Mouse (Mus musculus): ENCODE measurements around the gene Gm10912. TPM values are rescaled to one million over a fixed set of nuclear protein-coding genes. Genes with fewer than 3 reads are reported as not detected.
"Not testable (repeated sequence)": the region's sequence is repeated elsewhere in the genome, so short reads cannot be mapped to it uniquely, and the experiment has no call there.

Gm10912 gene
- under 1 TPM; 0.17 to 0.49 TPM for total RNA-seq (2021)
- polyA plus RNA-seq (2012; rRNA removed) = 0.13 and 0.24 TPM in 2 replicates
- long read RNA-seq = 0 reads

DNA sequence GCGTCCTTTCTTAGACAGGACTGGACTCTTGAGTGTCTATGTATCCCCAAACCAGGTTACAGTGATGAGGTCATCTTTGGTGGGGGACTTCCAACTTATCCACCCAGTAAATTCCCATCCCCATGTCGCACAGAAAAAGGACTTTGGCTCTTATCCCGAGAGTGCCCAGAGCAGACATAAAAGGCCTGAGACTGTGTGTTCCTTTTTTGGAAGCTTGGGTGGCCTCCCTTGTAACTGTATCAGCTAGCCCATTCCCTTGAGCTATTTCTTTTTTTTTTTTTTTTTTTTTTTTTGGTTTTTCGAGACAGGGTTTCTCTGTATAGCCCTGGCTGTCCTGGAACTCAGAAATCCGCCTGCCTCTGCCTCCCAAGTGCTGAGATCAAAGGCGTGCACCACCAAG is at the start of gene Gm10912:
Gene Gm10912, plus strand, starts transcription at position 301 of the 400 bp plus-strand sequence.
- not testable (repeated sequence) for DNase-seq

DNA sequence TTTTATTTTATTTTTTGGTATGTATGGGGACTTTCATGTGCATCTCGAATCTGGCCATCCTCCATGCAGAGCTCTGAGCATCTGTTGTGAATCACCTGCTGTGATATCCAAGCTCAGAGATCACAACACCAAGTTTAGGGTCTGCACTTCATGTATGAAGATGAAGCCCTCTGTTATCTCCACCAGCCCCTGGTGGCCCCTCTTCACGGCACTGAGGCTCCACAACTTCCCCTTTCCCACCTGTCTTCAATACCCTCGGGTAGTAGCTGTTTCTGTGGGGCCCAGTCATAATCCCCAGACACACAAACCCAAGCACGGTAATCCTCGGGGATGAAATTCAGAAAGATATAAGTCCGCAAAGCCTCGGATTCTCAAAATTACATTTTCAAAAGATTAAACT is 42.5 kb upstream of the Gm10912 start:
- DNase-seq = no peak

GRCm38 (mm10) chr2:104024656-104025055 is 41.0 kb upstream of the Gm10912 start:
- DNase-seq = no peak

DNA sequence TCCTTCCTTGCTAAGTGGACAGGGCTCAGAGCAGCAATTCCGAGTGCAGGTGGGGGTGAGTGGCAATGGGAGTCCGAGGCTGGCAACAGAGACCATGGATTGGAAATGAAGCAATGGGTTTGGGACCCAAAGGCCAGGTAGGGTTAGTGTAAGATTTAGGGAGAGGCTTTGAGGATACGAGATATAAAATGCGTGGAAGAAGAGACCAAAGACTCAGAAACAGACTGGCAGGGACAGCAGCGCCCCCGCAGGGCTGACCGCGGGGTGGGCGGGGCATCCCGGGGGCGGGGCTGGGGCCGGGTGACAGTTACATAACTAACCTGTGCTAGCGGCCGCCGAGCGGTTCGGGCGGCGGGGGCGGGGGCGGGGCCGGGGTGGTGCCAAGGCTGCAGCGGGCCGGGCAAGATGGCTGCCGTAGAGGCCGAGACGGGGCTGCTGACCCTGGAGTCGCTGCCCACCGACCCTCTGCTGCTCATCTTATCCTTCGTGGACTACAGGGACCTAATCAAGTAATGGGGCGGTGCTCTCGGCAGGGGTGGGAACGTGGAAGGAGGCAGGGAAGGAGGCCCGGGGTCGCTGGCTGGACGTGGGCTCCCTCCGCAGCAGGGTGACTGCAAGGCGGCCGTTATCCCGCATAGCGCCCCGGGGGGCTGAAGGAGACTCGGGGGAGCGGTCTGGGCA is 38.0 kb upstream of the Gm10912 start, which contains the start of gene Fbxo3:
Gene Fbxo3, plus strand, starts transcription at position 264 of the 681 bp plus-strand sequence.
- DNase-seq = peak; percentile 96

DNA sequence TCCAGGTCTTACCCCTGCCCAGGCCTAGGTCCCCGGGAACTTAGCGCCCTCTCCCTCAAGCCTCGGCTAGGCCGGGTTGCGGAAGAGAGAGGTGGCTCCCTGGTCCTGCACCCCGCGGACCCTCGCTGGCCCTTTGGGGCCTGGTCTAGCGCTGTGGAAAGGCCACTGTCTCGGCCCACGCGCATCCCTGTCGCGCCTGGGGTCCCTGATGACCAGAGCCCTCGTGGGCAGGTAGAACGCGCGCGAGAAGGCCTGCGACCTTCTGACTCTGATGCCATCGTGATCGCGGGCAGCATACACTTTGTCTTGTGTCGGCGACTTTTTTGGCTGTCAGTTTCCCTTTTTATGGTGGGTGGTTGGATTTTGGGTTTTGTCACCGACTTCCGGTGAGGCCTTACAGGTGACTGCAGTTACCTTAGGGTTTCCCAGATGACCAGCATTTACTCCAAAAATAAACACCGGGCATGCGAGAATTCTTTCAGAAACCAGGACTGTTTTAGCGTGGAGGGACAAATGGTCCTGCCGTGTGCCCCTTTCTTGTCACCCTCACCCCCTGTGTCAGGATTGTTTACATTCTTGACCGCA is 37.4 kb upstream of the Gm10912 start, which contains the start of gene 4931422A03Rik:
Gene 4931422A03Rik, minus strand, starts transcription at position 223 of the 585 bp plus-strand sequence.
- no peak for DNase-seq

DNA sequence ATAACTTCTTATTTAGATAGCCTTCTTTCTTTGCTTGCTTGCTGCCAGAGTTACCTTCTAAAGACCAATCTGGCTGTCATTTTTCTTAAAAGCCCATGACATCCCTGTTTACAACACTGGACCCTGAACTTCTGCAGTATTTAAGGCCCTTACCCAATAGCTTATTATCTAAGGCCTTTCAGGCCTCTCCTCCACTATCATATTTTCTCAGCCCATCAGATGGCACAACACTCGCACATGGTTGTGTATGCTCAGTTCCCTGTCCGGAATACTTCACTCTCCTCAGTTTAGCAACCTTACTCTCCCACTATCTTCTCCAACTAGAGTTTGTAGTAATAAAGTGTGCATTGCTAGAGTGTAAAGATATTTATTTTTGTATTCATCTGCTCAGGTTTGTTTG is 36.6 kb upstream of the Gm10912 start:
- no peak for DNase-seq

DNA sequence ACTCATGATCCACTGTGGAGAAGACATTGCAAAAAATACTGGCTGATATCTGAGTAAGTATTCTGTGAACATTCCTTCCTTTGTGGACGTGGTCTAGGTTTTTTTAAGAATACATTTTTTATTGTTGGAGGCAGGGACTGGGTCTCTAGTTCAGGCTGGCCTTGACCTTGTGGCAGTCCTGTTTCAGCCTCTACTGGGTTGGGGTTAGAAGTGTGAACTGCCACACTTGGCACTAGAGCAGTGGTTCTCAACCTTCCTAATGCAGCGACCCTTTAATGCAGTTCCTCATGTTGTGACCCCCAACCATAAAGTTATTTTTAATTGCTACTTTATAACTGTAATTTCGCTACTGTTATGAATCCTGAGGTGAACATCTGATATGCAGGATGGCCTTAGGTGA is 35.2 kb upstream of the Gm10912 start:
- DNase-seq = no peak

DNA sequence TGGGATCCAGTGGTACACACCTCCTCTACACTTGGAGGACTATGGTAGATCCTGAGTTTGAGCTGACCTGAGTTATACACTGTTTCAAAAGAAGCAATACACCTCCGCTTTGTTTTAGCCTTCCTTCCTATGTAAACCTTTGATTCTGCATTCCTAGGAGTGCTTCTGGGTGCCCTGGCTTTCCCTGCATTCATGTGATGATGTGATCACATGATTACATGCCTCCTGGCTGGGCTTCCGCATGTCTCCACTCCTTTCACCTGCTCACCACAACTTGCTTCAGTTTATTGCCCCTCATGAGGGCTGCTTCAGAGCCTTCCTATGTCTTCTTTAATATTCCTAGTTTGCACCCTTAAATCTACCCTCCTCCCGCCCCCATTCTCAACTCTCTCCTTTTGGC is 33.6 kb upstream of the Gm10912 start:
- DNase-seq = no peak

- DNase-seq = peak; percentile 77
Measured at GRCm38 (mm10) chr2:104034832-104035472, 30.7 kb upstream of the Gm10912 start.

- no peak for DNase-seq
Measured at GRCm38 (mm10) chr2:104035595-104035994, 30.0 kb upstream of the Gm10912 start.

DNA sequence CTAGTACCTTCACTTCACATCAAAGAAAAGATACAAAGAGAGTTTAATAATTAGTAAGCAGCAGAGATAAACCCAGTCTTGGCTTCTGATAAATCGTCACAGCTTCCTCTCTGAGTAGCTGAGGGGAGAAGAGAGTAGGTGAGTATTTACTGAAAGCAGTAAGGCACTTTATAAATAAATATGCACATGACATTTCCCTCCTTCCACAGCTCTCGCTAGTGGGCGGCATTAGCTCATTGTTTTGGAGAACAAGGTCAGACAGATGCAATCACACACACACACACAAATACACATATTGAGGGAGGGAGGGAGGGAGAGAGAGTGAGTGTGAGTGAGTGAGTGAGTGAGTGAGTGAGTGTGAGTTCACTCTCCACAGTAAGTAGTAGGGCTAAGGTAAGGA is 29.3 kb upstream of the Gm10912 start:
- no peak for DNase-seq

- no peak for DNase-seq
Measured at GRCm38 (mm10) chr2:104038236-104038635, 27.4 kb upstream of the Gm10912 start.

- DNase-seq = peak; percentile 63
Measured at GRCm38 (mm10) chr2:104041632-104042031, 24.0 kb upstream of the Gm10912 start.

- no peak for DNase-seq
Measured at GRCm38 (mm10) chr2:104042766-104043165, 22.9 kb upstream of the Gm10912 start.

DNA sequence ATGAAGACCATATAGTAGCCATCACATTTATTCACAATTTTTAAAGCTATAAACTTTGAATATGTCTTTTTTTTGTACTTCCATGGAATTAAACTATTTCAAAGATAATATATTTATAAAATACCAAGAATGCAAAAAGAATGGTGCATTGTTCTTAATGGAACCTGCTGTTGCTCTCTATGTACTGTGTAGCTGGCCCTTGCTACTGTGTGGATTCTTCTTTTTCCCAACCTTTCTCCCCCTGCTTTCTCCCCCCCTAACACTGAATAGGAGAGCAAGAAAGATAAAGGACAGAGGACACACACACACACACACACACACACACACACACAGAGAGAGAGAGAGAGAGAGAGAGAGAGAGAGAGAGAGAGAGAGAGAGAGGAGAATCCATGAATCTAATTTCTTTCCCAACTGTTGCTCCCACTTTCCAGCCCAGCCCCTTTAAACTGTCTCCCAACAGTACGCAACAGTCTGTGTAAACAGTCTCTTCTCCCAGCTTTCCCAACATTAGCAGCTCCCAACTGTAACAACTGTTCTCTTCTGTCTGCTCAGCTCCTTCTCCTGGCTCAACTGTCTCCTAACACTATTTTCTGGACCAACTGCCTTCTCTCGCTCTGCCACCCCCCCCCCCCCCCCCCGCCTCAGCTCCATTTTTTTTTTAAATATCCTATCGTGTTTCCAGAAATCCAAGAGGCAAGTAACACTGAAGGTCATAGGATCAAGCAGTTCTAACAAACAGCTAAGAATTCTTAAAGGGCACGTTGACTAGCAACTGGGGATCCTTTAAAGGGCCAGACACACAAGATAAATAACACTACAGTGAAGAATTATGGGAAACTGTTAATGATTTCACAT is 21.8 kb upstream of the Gm10912 start:
- DNase-seq = no peak

GRCm38 (mm10) chr2:104044479-104045080 is 21.0 kb upstream of the Gm10912 start:
- DNase-seq = no peak

GRCm38 (mm10) chr2:104058381-104058780 is 7.2 kb upstream of the Gm10912 start:
- DNase-seq = no peak

GRCm38 (mm10) chr2:104058954-104059353 is 6.7 kb upstream of the Gm10912 start:
- DNase-seq = no peak

DNA sequence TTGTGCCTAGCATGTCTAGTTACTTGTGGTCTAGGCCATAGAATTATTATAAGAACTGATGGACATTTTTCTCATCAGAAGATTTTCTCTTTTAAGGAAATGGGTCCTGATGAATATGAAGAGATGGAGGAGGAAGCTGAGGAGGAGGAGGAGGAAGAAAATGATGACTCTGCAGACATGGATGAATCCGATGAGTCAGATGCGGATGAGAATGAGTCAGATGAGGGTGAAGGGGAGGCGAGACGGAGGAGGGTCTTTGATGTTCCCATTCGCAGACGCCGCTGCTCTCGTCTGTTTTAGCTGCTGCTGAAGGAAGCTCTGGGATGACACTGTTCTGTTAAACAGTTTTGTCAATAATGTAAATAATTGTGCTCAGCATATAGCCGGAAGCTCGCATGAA is 5.8 kb upstream of the Gm10912 start:
- DNase-seq = no peak

GRCm38 (mm10) chr2:104060996-104061395 is 4.6 kb upstream of the Gm10912 start:
- DNase-seq = no peak

GRCm38 (mm10) chr2:104062665-104063064 is 3.0 kb upstream of the Gm10912 start:
- no peak for DNase-seq

- no peak for DNase-seq
Measured at GRCm38 (mm10) chr2:104064152-104064551, 1.5 kb upstream of the Gm10912 start.

Data from adrenal gland, adult 2 months (tissue).